Mouse (Mus musculus) G1E (cell line): ENCODE data around the gene Slc7a10.

Experiments
- CTCF ChIP-seq: IDR thresholded peaks from 2 replicates; pipeline ENCODE4 v1.5.1; 2012; ENCODE audit warnings: low read depth, low read length, inconsistent platforms, mixed read lengths
- GATA1 ChIP-seq: IDR thresholded peaks from 2 replicates; pipeline ENCODE4 v1.6.1; 2012; ENCODE audit warnings: borderline replicate concordance, low read length, inconsistent platforms, mixed read lengths
- GATA2 ChIP-seq: IDR thresholded peaks from 2 replicates; pipeline ENCODE4 v1.6.1; 2012; ENCODE audit warnings: low read depth, low read length, inconsistent platforms, borderline replicate concordance
- TAL1 ChIP-seq: conservative IDR thresholded peaks from 2 replicates; pipeline ENCODE4 v1.6.1; 2012; ENCODE audit warnings: low read depth, low read length, inconsistent platforms, mixed read lengths

DNA sequence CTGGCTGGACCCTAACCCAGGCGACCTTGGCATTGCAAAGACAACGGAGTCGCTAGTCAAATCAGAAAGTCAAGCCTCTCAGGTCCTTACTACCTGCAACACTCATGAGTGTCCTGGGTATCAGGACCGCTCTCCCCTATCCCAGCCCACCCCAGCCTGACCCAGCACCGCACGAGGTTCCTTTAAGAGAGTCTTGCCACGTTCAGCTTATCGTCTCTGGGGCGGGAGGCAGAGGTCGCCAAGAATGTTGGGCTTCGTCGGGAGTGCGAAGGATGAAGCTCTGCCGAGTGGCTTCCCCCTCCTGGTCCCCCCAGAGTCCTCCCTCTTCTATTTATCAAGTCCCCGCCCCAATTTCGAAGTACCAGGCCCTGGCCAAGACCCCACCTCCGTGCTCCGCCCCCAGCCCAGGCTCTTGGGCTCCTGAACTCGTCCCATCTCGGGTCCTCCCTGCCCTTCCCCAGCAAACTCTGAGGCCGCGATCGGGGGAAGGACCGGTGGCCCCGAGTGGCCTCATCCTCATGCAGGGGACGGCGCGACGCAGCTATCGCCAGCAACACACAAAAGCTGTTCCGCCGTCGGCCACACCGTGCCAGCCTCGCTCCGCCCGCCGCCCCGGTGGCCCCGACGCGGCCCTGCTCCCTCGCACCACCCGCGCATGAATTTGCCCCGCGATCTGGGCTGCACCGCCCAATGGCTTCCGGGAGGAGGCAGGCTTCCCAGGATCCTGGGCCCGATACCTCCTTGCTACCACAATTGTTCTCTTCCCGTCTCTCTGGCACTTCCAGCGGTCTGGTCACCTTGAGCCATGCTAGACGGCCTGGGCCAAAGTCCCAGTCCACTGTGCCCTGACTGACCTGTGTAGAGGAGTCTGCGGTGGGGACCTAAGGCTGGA lies 1.1 kb upstream of the Slc7a10 start:
- TF ChIP-seq GATA1 (no peak), CTCF (no peak), TAL1 (no peak), GATA2 (no peak)
